Mouse (Mus musculus) kidney, embryonic 16.5 days (tissue): Measurements from ENCODE around the gene Tcf7l2. TPM values are rescaled to one million over a fixed set of nuclear protein-coding genes. Genes with fewer than 3 reads are reported as not detected.

Experiments used
- ATAC-seq: fragments of 200-750 bp; cut with Nextera tagmentation; 2 replicates; pipeline ENCODE4 v1.8.0; 2017; ENCODE audit warnings: moderate TSS enrichment; ENCODE audit not compliant: low FRiP score, low TSS enrichment
- H3K27ac ChIP-seq: fragments of 300-500 bp; sonication (generic); 2 replicates; pipeline ENCODE4 v1.5.1; 2014; ENCODE audit warnings: low read length
- H3K27me3 ChIP-seq: fragments of 300-500 bp; sonication (generic); 2 replicates; pipeline ENCODE4 v1.6.1; 2014; ENCODE audit warnings: low read length, control low read depth, mixed read lengths; ENCODE audit not compliant: insufficient read depth
- H3K36me3 ChIP-seq: fragments of 300-500 bp; sonication (generic); 2 replicates; pipeline ENCODE4 v1.6.1; 2014; ENCODE audit warnings: low read length, control low read depth, mixed read lengths; ENCODE audit not compliant: insufficient read depth
- H3K4me1 ChIP-seq: fragments of 300-500 bp; sonication (generic); 2 replicates; pipeline ENCODE4 v1.6.1; 2014; ENCODE audit warnings: low read length, control low read depth, mixed read lengths; ENCODE audit not compliant: insufficient read depth
- H3K4me2 ChIP-seq: fragments of 300-500 bp; sonication (generic); replicated peaks from 2 replicates; pipeline ENCODE4 v1.6.1; 2014; ENCODE audit warnings: low read depth, low read length
- H3K4me3 ChIP-seq: fragments of 300-500 bp; sonication (generic); 2 replicates; pipeline ENCODE4 v1.5.1; 2014; ENCODE audit warnings: mild to moderate bottlenecking, low read length
- H3K9ac ChIP-seq: fragments of 300-500 bp; sonication (generic); replicated peaks from 2 replicates; pipeline ENCODE4 v1.6.1; 2014; ENCODE audit warnings: low read length
- H3K9me3 ChIP-seq: fragments of 300-500 bp; sonication (generic); 2 replicates; pipeline ENCODE4 v1.6.1; 2016; ENCODE audit warnings: low read length, control low read depth
- WGBS: fragments of 180-500 bp; shearing (Covaris S2); extraction: QIAGEN DNeasy Blood & Tissue Kit; methylation state at CpG from one replicate; pipeline ENCODE4 v1.1.7; 2014; 5-methylcytosine and 5-hydroxymethylcytosine counted together
- polyA plus RNA-seq: library from polyadenylated mRNA; unstranded; fragments of >200 nt; fragmentation: Nextera tagmentation; extraction: Ambion mirVana; gene quantifications from 2 replicates; pipeline ENCODE4 v1.2.1, GENCODE M21; 2015

Tcf7l2 gene
- polyA plus RNA-seq: 50.1 and 68.9 TPM in 2 replicates

- peak within 1 kb of the TSS; percentile 99 for H3K9ac ChIP-seq
- H3K27me3 ChIP-seq: no peaks in the 10 kb centered on the region
- peaks cover 19% of the 10 kb centered on the region for H3K4me1 ChIP-seq
- peak within 1 kb of the TSS; percentile 79 for H3K4me2 ChIP-seq
- peak within 1 kb of the TSS; percentile 69 for H3K4me3 ChIP-seq
- no peaks in the 10 kb centered on the region for H3K36me3 ChIP-seq
- WGBS: under 1% methylated on average over 40 of the region's 42 CpGs
- ATAC-seq: peak; percentile 93
- H3K9me3 ChIP-seq: no peaks in the 10 kb centered on the region
- peak within 1 kb of the TSS; percentile 97 for H3K27ac ChIP-seq
These were observed at the start of gene Tcf7l2 for GRCm38 (mm10) chr19:55741439-55741928. Gene Tcf7l2, plus strand, starts transcription at chr19:55741820.

- H3K9ac ChIP-seq: no peak overlapping the region
- H3K4me3 ChIP-seq: no peak overlapping the region
- 33% methylated on average over 13 of the region's 13 CpGs for WGBS
- ATAC-seq: no peak
- peaks cover 4% of the 10 kb centered on the region; the same call in 1 of the 2 replicates for H3K27me3 ChIP-seq
- H3K27ac ChIP-seq: no peak overlapping the region
- no peaks in the 10 kb centered on the region for H3K36me3 ChIP-seq
- peaks cover 7% of the 10 kb centered on the region; the same call in 1 of the 2 replicates for H3K4me1 ChIP-seq
- H3K9me3 ChIP-seq: no peaks in the 10 kb centered on the region
- H3K4me2 ChIP-seq: no peak overlapping the region
These were observed 47.0 kb upstream of the Tcf7l2 start for GRCm38 (mm10) chr19:55694651-55695050.

GRCm38 (mm10) chr19:55695418-55695817 lies 46.2 kb upstream of the Tcf7l2 start:
- Histone ChIP-seq H3K27me3 (peaks cover 4% of the 10 kb centered on the region; the same call in 1 of the 2 replicates), H3K4me3 (no peak overlapping the region), H3K36me3 (no peaks in the 10 kb centered on the region), H3K9me3 (no peaks in the 10 kb centered on the region), H3K27ac (no peak overlapping the region), H3K4me1 (peaks cover 14% of the 10 kb centered on the region; the same call in 1 of the 2 replicates), H3K4me2 (no peak overlapping the region), H3K9ac (no peak overlapping the region)
- 82% methylated on average over 10 of the region's 10 CpGs for WGBS
- no peak for ATAC-seq

- 69% methylated on average over 5 of the region's 5 CpGs for WGBS
These were observed 42.7 kb upstream of the Tcf7l2 start for GRCm38 (mm10) chr19:55698892-55699291.

GRCm38 (mm10) chr19:55700214-55700568 lies 41.4 kb upstream of the Tcf7l2 start:
- Histone ChIP-seq H3K4me2 (peak overlapping the region; percentile 44), H3K27ac (peak overlapping the region; percentile 90), H3K9me3 (no peaks in the 10 kb centered on the region), H3K9ac (peak overlapping the region; percentile 31; the same call in 1 of the 2 replicates), H3K4me3 (no peak overlapping the region), H3K4me1 (peaks cover 19% of the 10 kb centered on the region; the same call in 1 of the 2 replicates), H3K36me3 (no peaks in the 10 kb centered on the region), H3K27me3 (no peaks in the 10 kb centered on the region)
- no peak; the same call in 1 of the 2 replicates for ATAC-seq
- WGBS: 13% methylated on average over 6 of the region's 6 CpGs

More at GRCm38 (mm10) chr19:55698892-55699291, 42.7 kb upstream of the Tcf7l2 start:
- H3K9ac ChIP-seq: no peak overlapping the region
- H3K4me1 ChIP-seq: peaks cover 26% of the 10 kb centered on the region; the same call in 1 of the 2 replicates
- ATAC-seq: no peak
- no peak overlapping the region for H3K4me2 ChIP-seq
- H3K27me3 ChIP-seq: peaks cover 4% of the 10 kb centered on the region; the same call in 1 of the 2 replicates
- no peaks in the 10 kb centered on the region for H3K9me3 ChIP-seq
- H3K27ac ChIP-seq: no peak overlapping the region
- no peaks in the 10 kb centered on the region for H3K36me3 ChIP-seq
- H3K4me3 ChIP-seq: no peak overlapping the region

- peak overlapping the region; percentile 90 for H3K27ac ChIP-seq
- H3K4me2 ChIP-seq: peak overlapping the region; percentile 44
- peak overlapping the region; percentile 31; the same call in 1 of the 2 replicates for H3K9ac ChIP-seq
- 13% methylated on average over 11 of the region's 11 CpGs for WGBS
- H3K4me1 ChIP-seq: peaks cover 19% of the 10 kb centered on the region; the same call in 1 of the 2 replicates
- H3K4me3 ChIP-seq: no peak overlapping the region
- peak; percentile 83 for ATAC-seq
- H3K36me3 ChIP-seq: no peaks in the 10 kb centered on the region
- no peaks in the 10 kb centered on the region for H3K27me3 ChIP-seq
- no peaks in the 10 kb centered on the region for H3K9me3 ChIP-seq
These were observed 40.9 kb upstream of the Tcf7l2 start for GRCm38 (mm10) chr19:55700569-55701282.

GRCm38 (mm10) chr19:55701283-55701633 lies 40.4 kb upstream of the Tcf7l2 start:
- Histone ChIP-seq H3K4me1 (peaks cover 22% of the 10 kb centered on the region; the same call in 1 of the 2 replicates), H3K27me3 (no peaks in the 10 kb centered on the region), H3K4me3 (no peak overlapping the region), H3K9me3 (no peaks in the 10 kb centered on the region), H3K9ac (no peak overlapping the region), H3K27ac (peak overlapping the region; percentile 90), H3K4me2 (peak overlapping the region; percentile 25; the same call in 1 of the 2 replicates), H3K36me3 (no peaks in the 10 kb centered on the region)
- no peak for ATAC-seq
- 52% methylated on average over 9 of the region's 9 CpGs for WGBS

- H3K4me3 ChIP-seq: no peak overlapping the region
- H3K36me3 ChIP-seq: no peaks in the 10 kb centered on the region
- WGBS: 84% methylated on average over 4 of the region's 4 CpGs
- no peak overlapping the region for H3K9ac ChIP-seq
- ATAC-seq: no peak
- no peaks in the 10 kb centered on the region for H3K9me3 ChIP-seq
- no peak overlapping the region for H3K27ac ChIP-seq
- no peaks in the 10 kb centered on the region for H3K27me3 ChIP-seq
- H3K4me2 ChIP-seq: no peak overlapping the region
- peaks cover 29% of the 10 kb centered on the region for H3K4me1 ChIP-seq
These were observed 39.5 kb upstream of the Tcf7l2 start for GRCm38 (mm10) chr19:55702081-55702480.

- H3K4me3 ChIP-seq: no peak overlapping the region
- H3K27ac ChIP-seq: no peak overlapping the region
- H3K27me3 ChIP-seq: no peaks in the 10 kb centered on the region
- H3K9ac ChIP-seq: no peak overlapping the region
- 94% methylated on average over 8 of the region's 8 CpGs for WGBS
- H3K9me3 ChIP-seq: no peaks in the 10 kb centered on the region
- no peak for ATAC-seq
- no peak overlapping the region for H3K4me2 ChIP-seq
- H3K4me1 ChIP-seq: peaks cover 35% of the 10 kb centered on the region
- H3K36me3 ChIP-seq: no peaks in the 10 kb centered on the region
These were observed 38.9 kb upstream of the Tcf7l2 start for GRCm38 (mm10) chr19:55702716-55703115.

GRCm38 (mm10) chr19:55704071-55704470 lies 37.5 kb upstream of the Tcf7l2 start:
- no peaks in the 10 kb centered on the region for H3K36me3 ChIP-seq
- no peaks in the 10 kb centered on the region for H3K27me3 ChIP-seq
- ATAC-seq: no peak
- H3K9me3 ChIP-seq: no peaks in the 10 kb centered on the region
- H3K4me1 ChIP-seq: peaks cover 42% of the 10 kb centered on the region
- WGBS: 64% methylated on average over 6 of the region's 6 CpGs
- H3K4me3 ChIP-seq: no peak overlapping the region
- no peak overlapping the region for H3K9ac ChIP-seq
- no peak overlapping the region for H3K27ac ChIP-seq
- H3K4me2 ChIP-seq: no peak overlapping the region
